8 mouse cellular contexts compared by ENCODE assay signal in genomic region chr2:28205467-28205805, GRCm38 (mm10). TPM values are rescaled to one million over a fixed set of nuclear protein-coding genes. Genes with fewer than 3 reads are reported as not detected.
DNase-seq lines count a peak whose midpoint lies in the region; ATAC-seq and TF ChIP-seq lines count a peak whose summit lies in the region.

No protein-coding gene starts in this region.

- DNase-seq in ES-CJ7 (ENCODE audit: low read depth, low spot score), result peak; percentile 63
- DNase-seq in forebrain, embryonic 14.5 days (ENCODE audit: low spot score), result peak; percentile 83
- DNase-seq in heart, postnatal 10 days, result peak; percentile 85 to 89
- peak; percentile 10 for DNase-seq in large intestine, adult 2 months (ENCODE audit: low read depth, low spot score)
- peak; percentile 78 for DNase-seq in lung, adult 2 months
- peak; percentile 72 for DNase-seq in ovary, adult 18-20 months (ENCODE audit: low spot score)
- peak; percentile 8 to 58 for DNase-seq in thymus, postnatal 10 days (ENCODE audit: low spot score in 2 of 2)

- peak overlapping the region; percentile 97 for H3K4me2 ChIP-seq in forebrain, embryonic 14.5 days (ENCODE audit: low read length)

- TF ChIP-seq CTCF in lung, adult 2 months (IDR thresholded peaks at IDR 0.05; ENCODE audit: insufficient read depth, low read length), result peak; percentile 68

- intact Hi-C loops in heart, postnatal 10 days (cut with DNase I), result no loop called here

- H3K27me3 ChIP-seq in forebrain, embryonic 14.5 days (replicated peaks; ENCODE audit: control insufficient read depth, insufficient read depth, low read length), result no peaks in the 10 kb centered on the region

- ATAC-seq in cerebellum, adult (ENCODE audit: insufficient number of reproducible peaks, low FRiP score, low TSS enrichment), result peak; percentile 61
- peak; percentile 73 for ATAC-seq in forebrain, embryonic 14.5 days

- H3K27ac ChIP-seq in forebrain, embryonic 14.5 days (ENCODE audit: low read depth, low read length), result no peak overlapping the region

- H3K9me3 ChIP-seq in forebrain, embryonic 14.5 days (replicated peaks; ENCODE audit: control insufficient read depth, low read length), result no peaks in the 10 kb centered on the region

- H3K4me1 ChIP-seq in forebrain, embryonic 14.5 days (ENCODE audit: control insufficient read depth, insufficient read depth, low read length), result peaks cover 15% of the 10 kb centered on the region
- peaks cover 3% of the 10 kb centered on the region; the same call in 1 of the 2 replicates for H3K4me1 ChIP-seq in lung, adult 2 months (ENCODE audit: control insufficient read depth, insufficient read depth, low read length)

- no peak for TF ChIP-seq POLR2A in lung, adult 2 months (IDR thresholded peaks at IDR 0.05; ENCODE audit: borderline replicate concordance, extremely low read depth, low read depth, low read length)

- 0% methylated on average over 39 of the region's 49 CpGs for WGBS in forebrain, embryonic 14.5 days
- 3% methylated on average over 49 of the region's 49 CpGs for WGBS in large intestine, adult 2 months
- 4% methylated on average over 49 of the region's 49 CpGs for WGBS in lung, adult 2 months

- peak overlapping the region; percentile 81 for H3K9ac ChIP-seq in forebrain, embryonic 14.5 days (ENCODE audit: low read length)

- peak overlapping the region; percentile 51 for H3K4me3 ChIP-seq in forebrain, embryonic 14.5 days (ENCODE audit: low read depth, low read length)
- peak overlapping the region; percentile 44 for H3K4me3 ChIP-seq in lung, adult 2 months (replicated peaks; ENCODE audit: extremely low read depth, low read depth, low read length)

- H3K36me3 ChIP-seq in forebrain, embryonic 14.5 days (ENCODE audit: control insufficient read depth, insufficient read depth, low read length), result peaks cover 8% of the 10 kb centered on the region; the same call in 1 of the 2 replicates

RNA-seq across cellular contexts. Expression of gene Olfm1, which starts 12.6 kb away (rescaled TPM):
- polyA plus RNA-seq in forebrain, embryonic 14.5 days (2014; fragmentation: Nextera tagmentation; extraction: Ambion mirVana), result 173 and 218 TPM in 2 replicates
- 1 to 10 TPM; 7.7 to 9.4 TPM for total RNA-seq in heart, postnatal 10 days (2021)
- 8.4 and 8.6 TPM in 2 replicates for polyA plus RNA-seq in large intestine, adult 2 months (2012; rRNA removed)
- polyA plus RNA-seq in lung, adult 2 months (2012; rRNA removed), result 33.7 TPM in 2 replicates

Comparison
In these comparisons a context has a peak if more than half of its experiments do, and no peak if none do; other contexts are left out.
1. DNase-seq: peak in every context shown above with its lines; median percentile 87 in heart, postnatal 10 days; 83 in forebrain, embryonic 14.5 days; 78 in lung, adult 2 months; 72 in ovary, adult 18-20 months; 63 in ES-CJ7; 33 in thymus, postnatal 10 days; 10 in large intestine, adult 2 months.